Mouse (Mus musculus): ENCODE data around the gene Tmed4. TPM values are rescaled to one million over a fixed set of nuclear protein-coding genes. Genes with fewer than 3 reads are reported as not detected.
A peak's percentile ranks its signal among the peaks of the same experiment; 100 is the strongest.

The Tmed4 gene
- polyA plus RNA-seq, 1 experiment from 2014 or later = 154 TPM

DNA sequence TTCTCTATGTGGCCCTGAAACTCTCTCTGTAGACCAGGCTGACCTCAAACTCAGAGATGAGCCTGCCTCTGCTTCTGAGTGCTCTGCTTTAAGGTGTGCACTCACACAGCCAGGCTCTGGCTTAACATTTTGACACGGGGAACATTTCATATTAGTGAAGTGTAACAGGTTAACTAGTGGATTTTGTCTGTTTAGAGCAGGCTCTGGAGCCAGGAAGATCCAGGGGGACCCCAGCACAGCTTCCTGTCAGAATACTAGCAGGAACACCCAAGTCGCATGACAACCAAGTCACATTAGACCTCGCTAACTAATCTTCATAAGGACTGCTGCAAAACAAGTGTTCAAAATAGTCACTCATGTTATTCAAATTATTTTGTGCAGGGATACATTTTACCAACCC, 16.2 kb upstream of the Tmed4 start:
- Histone ChIP-seq H3K9ac (ENCODE audit: low read length) (peak overlapping the region; percentile 71), H3K9me3 (ENCODE audit: control insufficient read depth, low read length) (no peaks in the 10 kb centered on the region), H3K4me3 (ENCODE audit: low read depth, low read length) (peak overlapping the region; percentile 80), H3K36me3 (ENCODE audit: control insufficient read depth, insufficient read depth, low read length) (no peaks in the 10 kb centered on the region), H3K4me1 (ENCODE audit: control insufficient read depth, insufficient read depth, low read length) (peaks cover 6% of the 10 kb centered on the region; the same call in 1 of the 2 replicates), H3K27ac (ENCODE audit: low read depth, low read length) (no peak overlapping the region), H3K4me2 (ENCODE audit: low read depth) (peak overlapping the region; percentile 65), H3K27me3 (ENCODE audit: control insufficient read depth, insufficient read depth, low read length) (no peaks in the 10 kb centered on the region)
- DNase-seq (ENCODE audit: low spot score) (no peak), ATAC-seq (ENCODE audit: insufficient read depth, low FRiP score, low TSS enrichment) (no peak)
- WGBS = 25% methylated on average over 3 of the region's 3 CpGs

DNA sequence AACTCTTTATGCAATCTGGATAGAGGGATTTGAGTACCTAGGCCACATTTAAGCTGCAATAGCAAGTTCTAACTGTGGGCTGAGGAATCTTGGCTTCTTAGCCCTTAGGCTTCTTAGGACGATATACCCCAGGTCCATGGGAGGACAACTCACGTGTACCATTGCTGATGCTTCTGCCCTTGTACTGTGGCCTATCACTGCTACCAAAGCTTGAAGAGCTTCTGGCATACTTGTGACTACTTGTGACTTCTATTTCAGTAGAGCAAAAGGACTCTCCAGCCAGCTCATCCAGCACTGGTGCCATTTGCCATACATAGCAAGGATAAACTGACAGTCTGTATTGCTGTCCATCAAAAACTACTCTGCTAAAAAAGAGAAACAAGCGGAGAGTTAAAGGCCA, 15.5 kb upstream of the Tmed4 start:
- Histone ChIP-seq H3K27me3 (ENCODE audit: control insufficient read depth, insufficient read depth, low read length) (no peaks in the 10 kb centered on the region), H3K4me3 (ENCODE audit: low read depth, low read length) (no peak overlapping the region), H3K4me2 (ENCODE audit: low read depth) (no peak overlapping the region), H3K9ac (ENCODE audit: low read length) (no peak overlapping the region), H3K4me1 (ENCODE audit: control insufficient read depth, insufficient read depth, low read length) (peaks cover 6% of the 10 kb centered on the region; the same call in 1 of the 2 replicates), H3K36me3 (ENCODE audit: control insufficient read depth, insufficient read depth, low read length) (no peaks in the 10 kb centered on the region), H3K9me3 (ENCODE audit: control insufficient read depth, low read length) (no peaks in the 10 kb centered on the region), H3K27ac (ENCODE audit: low read depth, low read length) (no peak overlapping the region)
- 89% methylated on average over 3 of the region's 3 CpGs for WGBS
- ATAC-seq (ENCODE audit: insufficient read depth, low FRiP score, low TSS enrichment) (no peak), DNase-seq (ENCODE audit: low spot score) (no peak)

DNA sequence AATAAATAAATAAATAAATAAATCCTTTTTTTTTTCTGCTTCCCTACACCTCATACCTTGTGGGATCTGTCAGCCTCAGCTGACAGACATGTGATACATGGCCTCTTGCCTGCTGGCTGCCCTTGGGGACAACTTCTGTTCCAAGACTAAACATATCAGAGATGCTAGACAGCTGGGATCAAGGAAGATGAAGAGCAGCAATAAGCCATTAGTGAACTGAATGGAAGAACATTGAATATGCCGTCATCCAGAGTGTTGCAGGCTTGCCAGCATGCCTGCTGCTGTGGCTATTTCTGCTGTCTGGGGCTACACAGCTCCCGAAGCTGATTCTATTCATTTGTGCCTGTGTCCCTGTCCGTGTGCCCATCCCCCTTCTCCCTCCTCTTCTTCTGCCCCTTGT, 8.3 kb upstream of the Tmed4 start:
- Histone ChIP-seq H3K4me1 (ENCODE audit: control insufficient read depth, insufficient read depth, low read length) (no peaks in the 10 kb centered on the region), H3K9ac (ENCODE audit: low read length) (no peak overlapping the region), H3K27ac (ENCODE audit: low read depth, low read length) (no peak overlapping the region), H3K9me3 (ENCODE audit: control insufficient read depth, low read length) (no peaks in the 10 kb centered on the region), H3K27me3 (ENCODE audit: control insufficient read depth, insufficient read depth, low read length) (no peaks in the 10 kb centered on the region), H3K36me3 (ENCODE audit: control insufficient read depth, insufficient read depth, low read length) (no peaks in the 10 kb centered on the region), H3K4me2 (ENCODE audit: low read depth) (no peak overlapping the region), H3K4me3 (ENCODE audit: low read depth, low read length) (no peak overlapping the region)
- no peak for ATAC-seq (ENCODE audit: insufficient read depth, low FRiP score, low TSS enrichment)
- WGBS = 75% methylated on average over 3 of the region's 3 CpGs
- DNase-seq (ENCODE audit: low spot score) = no peak

DNA sequence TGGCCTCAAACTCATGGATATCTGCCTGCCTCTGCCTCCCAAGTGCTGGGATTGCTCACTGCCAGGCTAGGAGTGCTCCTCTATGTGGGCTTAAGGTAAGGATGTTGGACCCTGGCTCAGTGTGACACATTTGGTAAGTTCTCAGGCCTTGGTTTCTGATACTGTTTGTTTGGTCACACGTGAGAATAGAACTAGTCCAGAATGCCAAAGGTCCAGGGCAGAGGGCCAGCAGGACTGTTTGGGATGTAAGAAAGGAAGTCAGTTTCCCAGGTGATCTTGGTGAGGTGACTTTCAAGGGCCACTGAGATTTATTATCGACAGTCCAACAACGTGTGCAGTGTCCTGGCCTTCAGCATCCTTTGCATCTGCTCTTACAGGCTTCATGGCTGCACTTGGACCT, 1.8 kb upstream of the Tmed4 start:
- DNase-seq (ENCODE audit: low spot score) (no peak), ATAC-seq (ENCODE audit: insufficient read depth, low FRiP score, low TSS enrichment) (no peak)
- Histone ChIP-seq H3K9ac (ENCODE audit: low read length) (no peak overlapping the region), H3K4me3 (ENCODE audit: low read depth, low read length) (no peak overlapping the region), H3K36me3 (ENCODE audit: control insufficient read depth, insufficient read depth, low read length) (peaks cover under 1% of the 10 kb centered on the region; the same call in 1 of the 2 replicates), H3K27me3 (ENCODE audit: control insufficient read depth, insufficient read depth, low read length) (no peaks in the 10 kb centered on the region), H3K4me1 (ENCODE audit: control insufficient read depth, insufficient read depth, low read length) (peaks cover 10% of the 10 kb centered on the region), H3K4me2 (ENCODE audit: low read depth) (no peak overlapping the region), H3K27ac (ENCODE audit: low read depth, low read length) (no peak overlapping the region), H3K9me3 (ENCODE audit: control insufficient read depth, low read length) (no peaks in the 10 kb centered on the region)
- WGBS = 84% methylated on average over 3 of the region's 3 CpGs

DNA sequence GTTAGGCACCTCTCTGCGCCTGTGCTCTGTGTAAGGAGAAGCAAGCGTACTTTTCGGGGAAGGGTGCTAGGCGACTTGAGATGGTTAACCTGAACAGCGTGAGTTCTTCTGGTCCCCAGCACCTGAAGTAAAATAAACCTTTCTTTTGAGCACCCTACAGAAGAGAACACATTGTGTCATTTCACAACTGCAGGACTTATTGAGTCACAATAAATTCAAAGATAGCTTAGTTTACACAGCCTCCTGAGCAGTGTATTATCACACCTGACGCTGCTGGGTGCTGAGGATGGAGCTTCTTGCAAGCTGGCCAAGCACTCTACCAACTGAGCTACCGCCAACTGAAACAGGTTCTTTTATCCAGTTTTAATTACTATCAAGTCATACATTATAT, 419 bp upstream of the Tmed4 start:
- Histone ChIP-seq H3K4me1 (ENCODE audit: control insufficient read depth, insufficient read depth, low read length) (peaks cover 10% of the 10 kb centered on the region), H3K9me3 (ENCODE audit: control insufficient read depth, low read length) (no peaks in the 10 kb centered on the region), H3K36me3 (ENCODE audit: control insufficient read depth, insufficient read depth, low read length) (peaks cover 4% of the 10 kb centered on the region), H3K4me2 (ENCODE audit: low read depth) (peak overlapping the region; percentile 2; the same call in 1 of the 2 replicates), H3K9ac (ENCODE audit: low read length) (no peak overlapping the region), H3K27ac (ENCODE audit: low read depth, low read length) (peak overlapping the region; percentile 9; the same call in 1 of the 2 replicates), H3K27me3 (ENCODE audit: control insufficient read depth, insufficient read depth, low read length) (no peaks in the 10 kb centered on the region), H3K4me3 (ENCODE audit: low read depth, low read length) (peak overlapping the region; percentile 94)
- 28% methylated on average over 7 of the region's 7 CpGs for WGBS
- ATAC-seq (ENCODE audit: insufficient read depth, low FRiP score, low TSS enrichment) (peak; percentile 48), DNase-seq (ENCODE audit: low spot score) (no peak)

DNA sequence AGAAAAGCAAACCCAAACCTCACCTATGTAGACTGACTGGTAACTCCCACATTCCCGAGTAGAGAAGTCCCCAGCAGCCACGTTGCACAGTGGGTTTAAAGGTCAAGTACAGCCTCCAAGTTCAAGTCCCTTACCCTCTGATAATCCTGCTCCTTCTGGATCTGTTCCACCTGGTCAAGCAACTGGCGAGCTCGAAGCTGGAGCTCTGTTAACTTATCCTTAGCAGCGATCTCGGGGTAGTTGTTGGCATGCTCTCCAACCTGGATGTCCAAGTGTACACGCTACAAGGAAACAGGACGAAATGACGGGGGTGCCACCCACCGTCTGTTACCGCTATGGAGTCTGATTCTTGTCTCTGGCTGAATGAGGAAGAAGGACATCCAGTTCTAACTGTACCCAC, 1.1 kb downstream of the Tmed4 start:
- H3K4me1 ChIP-seq (ENCODE audit: control insufficient read depth, insufficient read depth, low read length) = peaks cover 10% of the 10 kb centered on the region
- WGBS = 75% methylated on average over 11 of the region's 11 CpGs
- H3K4me2 ChIP-seq (ENCODE audit: low read depth) = peak overlapping the region; percentile 90
- ATAC-seq (ENCODE audit: insufficient read depth, low FRiP score, low TSS enrichment) (no peak), DNase-seq (ENCODE audit: low spot score) (no peak)
- no peaks in the 10 kb centered on the region for H3K9me3 ChIP-seq (ENCODE audit: control insufficient read depth, low read length)
- peak overlapping the region; percentile 86 for H3K9ac ChIP-seq (ENCODE audit: low read length)
- H3K27me3 ChIP-seq (ENCODE audit: control insufficient read depth, insufficient read depth, low read length) = no peaks in the 10 kb centered on the region
- H3K27ac ChIP-seq (ENCODE audit: low read depth, low read length) = no peak overlapping the region
- H3K4me3 ChIP-seq (ENCODE audit: low read depth, low read length) = peak overlapping the region; percentile 94
- H3K36me3 ChIP-seq (ENCODE audit: control insufficient read depth, insufficient read depth, low read length) = peaks cover 4% of the 10 kb centered on the region

DNA sequence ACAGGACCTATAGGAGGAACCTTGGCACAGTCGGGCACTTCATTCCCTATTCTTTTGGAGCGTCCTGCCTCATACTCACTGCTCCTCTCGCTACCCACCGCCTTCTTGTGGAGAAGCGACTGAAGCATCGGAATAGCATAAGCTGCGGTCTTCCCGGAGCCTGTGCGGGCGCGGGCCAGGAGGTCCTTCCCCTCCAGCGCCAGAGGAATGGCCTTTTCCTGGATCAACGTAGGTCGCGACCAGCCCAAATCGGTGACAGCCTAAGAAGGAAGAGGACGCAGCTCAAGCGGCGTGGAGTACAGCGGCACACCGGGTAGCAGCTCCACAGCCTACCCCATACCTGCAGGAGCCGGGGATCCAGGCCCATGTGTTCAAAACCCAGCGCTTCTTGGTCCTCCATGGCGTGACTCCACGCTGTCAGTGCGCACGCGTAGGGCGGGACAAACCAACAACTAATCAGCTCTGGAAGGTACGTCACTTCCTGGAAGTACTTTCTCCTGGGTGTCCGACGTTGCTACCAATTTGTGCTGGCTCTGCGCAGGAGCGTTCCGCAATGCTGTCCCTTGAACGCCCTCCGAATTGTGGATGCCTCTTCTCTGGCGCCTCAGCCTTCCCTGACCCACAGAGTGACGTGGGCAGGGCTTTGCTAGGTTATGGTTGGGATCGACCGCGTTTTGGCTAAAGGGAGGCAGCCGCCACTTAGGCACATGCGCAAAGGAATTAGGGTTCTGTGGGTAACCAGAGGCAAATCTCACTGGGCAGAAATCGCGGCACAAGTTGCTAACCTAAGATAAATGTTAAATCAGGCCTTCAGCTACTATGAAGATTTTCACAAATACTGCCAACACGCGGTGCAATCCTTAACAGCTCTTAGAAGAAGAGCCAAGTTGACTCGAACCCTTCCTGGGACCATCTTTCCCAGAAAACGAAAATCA, 7.1 kb downstream of the Tmed4 start, which contains the start of gene Ddx56:
Gene Ddx56, minus strand, starts transcription at position 453 of the 935 bp plus-strand sequence.
- Histone ChIP-seq H3K36me3 (ENCODE audit: control insufficient read depth, insufficient read depth, low read length) (peaks cover 25% of the 10 kb centered on the region), H3K27me3 (ENCODE audit: control insufficient read depth, insufficient read depth, low read length) (no peaks in the 10 kb centered on the region), H3K27ac (ENCODE audit: low read depth, low read length) (peak within 1 kb of the TSS; percentile 87), H3K9me3 (ENCODE audit: control insufficient read depth, low read length) (no peaks in the 10 kb centered on the region), H3K4me1 (ENCODE audit: control insufficient read depth, insufficient read depth, low read length) (peaks cover 11% of the 10 kb centered on the region), H3K9ac (ENCODE audit: low read length) (peak within 1 kb of the TSS; percentile 81), H3K4me2 (ENCODE audit: low read depth) (peak within 1 kb of the TSS; percentile 76), H3K4me3 (ENCODE audit: low read depth, low read length) (peak within 1 kb of the TSS; percentile 98)
- DNase-seq (ENCODE audit: low spot score) = peak; percentile 89
- 2% methylated on average over 50 of the region's 50 CpGs for WGBS
- peak; percentile 97 for ATAC-seq (ENCODE audit: insufficient read depth, low FRiP score, low TSS enrichment)

DNA sequence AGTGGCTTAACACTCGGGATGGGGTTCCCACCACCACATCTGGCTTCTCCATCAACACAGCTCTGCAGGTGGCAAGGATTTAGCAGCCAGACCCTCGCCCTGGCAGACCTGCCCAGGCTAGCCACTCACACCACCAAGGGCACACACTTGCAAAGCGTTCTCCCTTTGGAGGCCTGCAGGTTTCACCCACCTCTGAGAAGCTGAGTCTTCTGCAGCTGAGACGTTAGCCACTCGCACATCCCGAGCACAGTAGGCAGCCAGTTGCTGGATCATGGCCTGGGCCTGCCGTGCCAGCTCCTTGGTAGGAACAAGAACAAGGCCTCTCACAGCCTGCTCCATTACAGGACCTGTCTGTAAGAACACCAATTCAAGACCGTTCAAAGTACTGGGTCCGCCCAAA, 8.0 kb downstream of the Tmed4 start:
- H3K4me2 ChIP-seq (ENCODE audit: low read depth) = peak overlapping the region; percentile 76
- no peak for ATAC-seq (ENCODE audit: insufficient read depth, low FRiP score, low TSS enrichment)
- no peaks in the 10 kb centered on the region for H3K9me3 ChIP-seq (ENCODE audit: control insufficient read depth, low read length)
- no peak for DNase-seq (ENCODE audit: low spot score)
- peaks cover 9% of the 10 kb centered on the region for H3K4me1 ChIP-seq (ENCODE audit: control insufficient read depth, insufficient read depth, low read length)
- peak overlapping the region; percentile 98 for H3K4me3 ChIP-seq (ENCODE audit: low read depth, low read length)
- H3K9ac ChIP-seq (ENCODE audit: low read length) = peak overlapping the region; percentile 81
- no peak overlapping the region for H3K27ac ChIP-seq (ENCODE audit: low read depth, low read length)
- no peaks in the 10 kb centered on the region for H3K27me3 ChIP-seq (ENCODE audit: control insufficient read depth, insufficient read depth, low read length)
- H3K36me3 ChIP-seq (ENCODE audit: control insufficient read depth, insufficient read depth, low read length) = peaks cover 30% of the 10 kb centered on the region
- WGBS = 70% methylated on average over 9 of the region's 9 CpGs

Data from neural tube, embryonic 11.5 days (tissue).